Mouse (Mus musculus) E14TG2a.4 (cell line): Measurements from ENCODE around the gene Hdgf.

Experiments
- CTCF ChIP-seq: conservative IDR thresholded peaks from 2 replicates; pipeline ENCODE4 v1.5.1; 2014; ENCODE audit warnings: low read length
- POU5F1 ChIP-seq: IDR thresholded peaks from 2 replicates; pipeline ENCODE4 v1.6.1; 2014; ENCODE audit warnings: low read length, borderline replicate concordance

- no peak for TF ChIP-seq CTCF
- TF ChIP-seq POU5F1 = no peak
These were observed 45.8 kb downstream of the Hdgf start for GRCm38 (mm10) chr3:87951946-87952345.
